Mouse (Mus musculus): ENCODE results near the gene Pkig. TPM values are rescaled to one million over a fixed set of nuclear protein-coding genes. Genes with fewer than 3 reads are reported as not detected.
"Not testable (repeated sequence)": the region's sequence is repeated elsewhere in the genome, so short reads cannot be mapped to it uniquely, and the experiment has no call there.

The Pkig gene
- polyA plus RNA-seq, 2 experiments from 2014 or later, result 4.2 to 6.4 TPM

GRCm38 (mm10) chr2:163685761-163686200 lies 27.6 kb downstream of the Pkig start:
- ATAC-seq, result no peak

- ATAC-seq, result no peak
Measured at GRCm38 (mm10) chr2:163686233-163686632, 28.0 kb downstream of the Pkig start.

- ATAC-seq, result no peak
Measured at GRCm38 (mm10) chr2:163686886-163687285, 28.7 kb downstream of the Pkig start.

- ATAC-seq, result not testable (repeated sequence)
Measured at GRCm38 (mm10) chr2:163688377-163688776, 30.2 kb downstream of the Pkig start.

GRCm38 (mm10) chr2:163689771-163690170 lies 31.6 kb downstream of the Pkig start:
- no peak for ATAC-seq

- no peak for ATAC-seq
Measured at GRCm38 (mm10) chr2:163690409-163691304, 32.5 kb downstream of the Pkig start.

- no peak for ATAC-seq
Measured at GRCm38 (mm10) chr2:163691846-163692605, 33.8 kb downstream of the Pkig start.

GRCm38 (mm10) chr2:163692873-163693612 lies 34.9 kb downstream of the Pkig start:
- no peak for ATAC-seq

GRCm38 (mm10) chr2:163693716-163694314 lies 35.6 kb downstream of the Pkig start:
- ATAC-seq, result no peak

- no peak for ATAC-seq
Measured at GRCm38 (mm10) chr2:163696763-163697162, 38.6 kb downstream of the Pkig start.

GRCm38 (mm10) chr2:163697764-163698480 lies 39.7 kb downstream of the Pkig start:
- no peak for ATAC-seq

- no peak for ATAC-seq
Measured at GRCm38 (mm10) chr2:163699078-163699780, 41.0 kb downstream of the Pkig start.

- no peak for ATAC-seq
Measured at GRCm38 (mm10) chr2:163702431-163702830, 44.2 kb downstream of the Pkig start.

GRCm38 (mm10) chr2:163702921-163703320 lies 44.7 kb downstream of the Pkig start:
- ATAC-seq, result no peak

- ATAC-seq, result no peak
Measured at GRCm38 (mm10) chr2:163703599-163704260, 45.5 kb downstream of the Pkig start.

- ATAC-seq, result no peak
Measured at GRCm38 (mm10) chr2:163708321-163708720, 50.1 kb downstream of the Pkig start.

GRCm38 (mm10) chr2:163708763-163709250 lies 50.6 kb downstream of the Pkig start:
- ATAC-seq, result no peak

- ATAC-seq, result no peak
Measured at GRCm38 (mm10) chr2:163710000-163710399, 51.8 kb downstream of the Pkig start.

- ATAC-seq, result no peak
Measured at GRCm38 (mm10) chr2:163710606-163711159, 52.5 kb downstream of the Pkig start.

- no peak for ATAC-seq
Measured at GRCm38 (mm10) chr2:163711368-163711868, 53.2 kb downstream of the Pkig start.

Data from activated CD4-positive, CD25-positive, alpha-beta regulatory T cell, adult 4 months (primary cell).